Mouse (Mus musculus): ENCODE measurements around the gene Gabrb1.

DNA sequence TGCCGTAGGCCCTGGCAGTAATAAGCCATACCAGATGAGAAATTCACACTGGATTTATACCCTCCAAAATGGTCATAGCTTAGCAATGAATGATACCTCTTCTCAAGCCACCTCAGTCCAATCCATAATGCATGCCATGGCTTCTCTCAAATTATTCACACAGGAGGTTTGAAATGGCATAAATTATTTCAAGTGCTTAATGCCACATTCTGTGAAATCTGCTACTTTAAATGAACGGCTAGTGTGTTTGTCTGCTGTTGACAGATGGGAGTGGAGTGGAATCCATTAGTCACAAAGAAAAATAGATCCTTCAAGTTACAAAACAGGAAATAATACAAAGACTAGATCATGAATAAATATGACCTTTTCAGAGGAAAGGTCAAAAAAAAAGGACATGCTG is 272.1 kb downstream of the Gabrb1 start:
- TF ChIP-seq CHD2 (IDR thresholded peaks at IDR 0.05; ENCODE audit: low read depth, low read length) (no peak), ZNF384 (IDR thresholded peaks at IDR 0.05; ENCODE audit: low read depth, low read length) (no peak), ZC3H11A (IDR thresholded peaks at IDR 0.05; ENCODE audit: borderline replicate concordance, low read depth, low read length) (no peak), HCFC1 (IDR thresholded peaks at IDR 0.05; ENCODE audit: borderline replicate concordance, insufficient read depth, low read length) (no peak), MAFK (IDR thresholded peaks at IDR 0.05; ENCODE audit: insufficient read depth, low read depth, low read length) (no peak)

Data from ES-E14 (cell line).